Mouse (Mus musculus): ENCODE measurements around the gene Hist2h2aa2. TPM values are rescaled to one million over a fixed set of nuclear protein-coding genes. Genes with fewer than 3 reads are reported as not detected.
"Not testable (repeated sequence)": the region's sequence is repeated elsewhere in the genome, so short reads cannot be mapped to it uniquely, and the experiment has no call there.

The Hist2h2aa2 gene
- polyA plus RNA-seq, 1 experiment: 1,036 TPM

DNA sequence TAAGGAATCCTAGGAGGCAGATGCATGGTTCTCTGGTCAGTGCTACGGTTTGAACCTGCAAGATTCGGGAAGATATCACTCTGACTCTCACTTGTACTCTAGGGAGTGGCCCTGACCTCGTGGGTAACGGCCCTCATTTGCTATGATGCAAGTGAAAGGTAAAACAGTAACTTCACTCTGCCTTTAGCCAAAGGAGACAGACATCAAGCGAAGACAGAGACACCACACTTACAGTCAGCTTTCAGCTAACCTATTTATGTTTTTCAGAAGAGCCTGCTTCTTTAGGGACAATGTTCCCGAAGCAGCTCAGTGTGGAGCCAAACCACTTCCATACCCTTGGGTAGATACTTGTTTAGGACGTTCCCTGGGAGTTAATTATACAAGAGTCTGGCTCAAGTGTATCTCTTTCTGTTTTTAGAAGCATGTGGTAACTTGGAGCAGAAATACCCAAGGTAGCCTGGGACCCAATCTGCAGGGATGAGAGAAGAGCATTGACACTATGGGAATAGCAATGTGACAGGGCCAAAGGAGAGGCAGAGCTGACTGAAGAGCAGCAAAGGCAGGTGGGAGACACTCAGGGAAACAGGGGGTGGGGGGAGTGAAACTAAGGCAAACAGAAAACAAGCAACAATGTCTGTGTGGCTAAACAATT, 4.0 kb upstream of the Hist2h2aa2 start:
- no peak for TF ChIP-seq FLI1 (IDR thresholded peaks at IDR 0.05; ENCODE audit: low read length)
- TF ChIP-seq GATA1 (IDR thresholded peaks at IDR 0.05; ENCODE audit: borderline replicate concordance, low read length): no peak
- peaks cover 7% of the 10 kb centered on the region for H3K36me3 ChIP-seq (replicated peaks; ENCODE audit: low read length)
- H3K4me1 ChIP-seq: peaks cover 52% of the 10 kb centered on the region
- H3K4me3 ChIP-seq (replicated peaks): peak overlapping the region; percentile 94
- H3K27me3 ChIP-seq (replicated peaks): no peaks in the 10 kb centered on the region
- H3K9me3 ChIP-seq: no peaks in the 10 kb centered on the region

DNA sequence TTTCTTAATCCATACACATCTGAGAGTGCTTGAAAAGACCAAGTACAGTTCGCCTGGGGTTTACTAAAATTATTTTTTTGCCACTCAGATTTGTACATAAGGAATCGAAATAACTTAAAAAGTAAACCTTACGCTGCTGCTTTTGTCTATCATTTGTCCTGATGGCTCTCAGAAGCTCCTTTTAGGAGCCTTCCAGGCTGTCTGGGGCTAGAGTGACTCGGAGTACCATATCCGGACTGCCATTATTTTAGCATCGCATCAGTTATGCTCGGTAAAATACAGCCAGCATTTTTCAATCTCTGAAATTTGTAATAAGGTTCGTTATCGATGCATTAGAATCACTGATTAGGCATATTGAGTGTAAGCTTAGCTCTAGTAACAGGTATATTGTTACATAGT, 722 bp upstream of the Hist2h2aa2 start:
- H3K9me3 ChIP-seq: no peaks in the 10 kb centered on the region
- no peaks in the 10 kb centered on the region for H3K27me3 ChIP-seq (replicated peaks)
- H3K36me3 ChIP-seq (replicated peaks; ENCODE audit: low read length): peaks cover 7% of the 10 kb centered on the region
- H3K4me1 ChIP-seq: peaks cover 56% of the 10 kb centered on the region
- TF ChIP-seq FLI1 (IDR thresholded peaks at IDR 0.05; ENCODE audit: low read length) (no peak), GATA1 (IDR thresholded peaks at IDR 0.05; ENCODE audit: borderline replicate concordance, low read length) (no peak)
- peak overlapping the region; percentile 86 for H3K4me3 ChIP-seq (replicated peaks)

DNA sequence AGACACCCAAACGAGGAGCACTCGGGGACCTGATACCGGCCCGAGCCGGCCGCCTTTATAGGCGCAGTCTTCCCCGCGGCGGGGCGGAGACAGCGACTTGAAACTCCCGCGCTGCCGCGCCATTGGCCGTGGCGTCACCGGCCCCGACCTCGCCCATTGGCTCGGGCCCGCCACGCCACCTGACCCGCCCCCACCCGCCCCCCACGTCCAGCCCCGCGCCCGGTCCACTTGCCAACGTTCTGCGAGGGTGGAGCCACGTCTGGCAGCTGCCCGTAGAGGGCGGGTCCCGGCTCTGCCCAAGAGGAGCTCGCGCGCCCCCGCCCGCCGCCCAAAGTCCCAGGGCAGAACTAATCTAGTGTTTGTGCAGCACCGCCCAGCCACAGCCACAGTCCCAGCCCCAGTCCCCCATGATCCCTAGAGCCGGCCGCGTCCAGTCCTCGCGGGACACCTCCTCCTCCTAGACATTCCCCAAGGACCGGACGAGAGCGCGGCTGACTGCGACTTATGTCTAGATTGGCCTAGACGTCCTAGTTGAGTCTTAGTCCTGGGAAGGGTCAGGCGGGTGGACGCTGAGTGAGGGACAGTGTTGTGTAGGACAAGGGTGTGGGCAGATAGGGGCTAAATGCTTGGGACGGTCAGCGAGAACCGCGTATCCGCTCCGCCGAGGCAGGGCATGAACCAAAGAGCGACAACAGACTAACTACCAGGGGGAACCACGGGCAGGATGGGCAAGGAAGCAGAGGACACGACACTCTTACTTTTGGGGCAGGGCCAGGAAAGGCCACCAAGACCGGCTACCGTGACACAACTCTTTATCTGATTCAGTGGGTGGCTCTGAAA, 902 bp downstream of the Hist2h2aa2 start, which contains the start of gene Hist2h3c2:
Hist2h3c2 (minus strand) TSS at position 174 of the 840 bp plus-strand sequence.
- H3K27me3 ChIP-seq (replicated peaks); H3K36me3 ChIP-seq (replicated peaks; ENCODE audit: low read length); H3K9me3 ChIP-seq: not testable (repeated sequence)
- peak within 1 kb of the TSS; percentile 91 for H3K4me3 ChIP-seq (replicated peaks)
- H3K4me1 ChIP-seq: peaks cover 55% of the 10 kb centered on the region

DNA sequence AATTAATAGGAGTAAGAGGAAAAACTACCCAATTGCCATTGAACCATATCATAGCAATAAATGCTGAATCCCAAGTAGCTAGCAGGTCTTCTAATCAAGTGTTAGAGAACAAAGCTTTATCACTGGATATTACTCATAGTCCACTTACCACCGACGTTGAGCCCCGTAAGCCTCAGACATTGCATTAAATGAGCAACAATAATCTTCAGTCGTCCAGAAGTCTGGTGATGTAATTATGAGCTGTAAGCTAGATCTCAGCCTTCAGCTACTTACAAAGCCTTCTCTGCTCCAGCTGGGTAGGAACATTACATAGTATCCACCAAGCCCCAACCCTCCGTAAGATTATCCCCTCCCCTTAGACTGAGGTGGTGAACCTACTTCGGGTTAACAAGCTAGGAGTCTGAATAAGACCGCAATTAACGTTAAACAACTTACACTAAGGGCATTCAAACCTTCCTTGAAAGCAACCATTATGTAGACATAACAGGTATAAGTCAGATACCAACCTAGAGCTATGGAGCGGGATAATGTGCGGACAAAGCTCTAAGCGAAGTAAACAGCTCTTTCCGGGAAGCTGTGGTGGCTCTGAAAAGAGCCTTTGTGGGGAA, 2.1 kb downstream of the Hist2h2aa2 start:
- no peak for TF ChIP-seq FLI1 (IDR thresholded peaks at IDR 0.05; ENCODE audit: low read length)
- Histone ChIP-seq H3K9me3 (no peaks in the 10 kb centered on the region), H3K36me3 (replicated peaks; ENCODE audit: low read length) (peaks cover 7% of the 10 kb centered on the region), H3K4me3 (replicated peaks) (peak overlapping the region; percentile 91), H3K27me3 (replicated peaks) (no peaks in the 10 kb centered on the region), H3K4me1 (peaks cover 44% of the 10 kb centered on the region)

DNA sequence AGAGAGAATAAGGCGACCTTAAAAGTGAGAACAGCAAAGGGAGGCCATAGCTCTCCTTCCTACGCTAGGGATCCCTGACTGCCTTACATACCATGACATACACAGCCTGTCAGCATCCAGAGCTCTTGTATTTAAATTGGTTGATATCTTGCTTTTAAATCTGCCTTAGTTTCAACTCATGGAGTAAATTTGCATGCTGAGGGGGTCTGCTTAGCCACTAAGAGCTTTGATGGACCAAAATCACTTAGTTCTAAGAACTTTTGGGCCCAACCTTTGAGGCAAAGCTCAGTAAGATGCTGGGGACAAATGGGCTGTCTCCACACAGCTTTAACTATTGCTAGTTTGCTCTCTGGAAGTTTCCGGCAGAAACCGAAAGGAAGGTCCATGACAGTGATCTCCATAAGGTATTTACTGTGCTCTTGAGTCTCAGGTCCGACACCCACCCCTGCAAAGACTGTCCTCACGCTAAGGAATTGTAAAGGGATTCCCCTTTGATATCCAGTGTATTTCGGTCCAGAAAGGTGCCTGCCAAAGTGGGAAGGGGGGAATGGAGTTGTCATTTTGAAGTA, 2.7 kb downstream of the Hist2h2aa2 start:
- no peak for TF ChIP-seq GATA1 (IDR thresholded peaks at IDR 0.05; ENCODE audit: borderline replicate concordance, low read length)
- no peak for TF ChIP-seq FLI1 (IDR thresholded peaks at IDR 0.05; ENCODE audit: low read length)
- H3K36me3 ChIP-seq (replicated peaks; ENCODE audit: low read length): peaks cover 6% of the 10 kb centered on the region
- H3K4me1 ChIP-seq: peaks cover 42% of the 10 kb centered on the region
- no peaks in the 10 kb centered on the region for H3K27me3 ChIP-seq (replicated peaks)
- peak overlapping the region; percentile 91 for H3K4me3 ChIP-seq (replicated peaks)
- no peaks in the 10 kb centered on the region for H3K9me3 ChIP-seq

DNA sequence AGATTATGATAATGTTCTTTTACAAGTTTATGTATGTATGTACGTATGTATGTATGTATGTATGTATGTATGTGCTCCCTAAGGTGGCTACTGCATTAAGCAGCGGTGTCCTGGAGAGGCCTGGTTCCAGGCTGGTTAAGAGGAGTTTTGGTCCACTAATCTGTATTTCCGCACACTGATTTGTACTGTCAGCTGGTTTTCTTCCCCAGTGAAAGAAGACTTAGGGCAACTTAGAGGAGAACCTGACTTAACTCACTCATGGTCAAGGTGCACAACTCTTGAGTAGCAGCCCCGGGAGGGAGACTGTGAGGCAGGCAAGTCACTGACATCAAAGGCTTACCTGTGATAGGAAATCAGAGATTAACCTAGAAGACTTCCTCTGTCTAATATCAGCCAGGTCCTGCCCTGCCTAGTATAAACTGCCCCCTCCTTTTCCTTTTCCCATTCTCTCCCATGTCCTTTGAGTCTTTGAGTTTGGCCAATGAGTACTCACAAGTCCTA, 3.2 kb downstream of the Hist2h2aa2 start:
- H3K27me3 ChIP-seq (replicated peaks): no peaks in the 10 kb centered on the region
- no peaks in the 10 kb centered on the region for H3K9me3 ChIP-seq
- peak overlapping the region; percentile 91 for H3K4me3 ChIP-seq (replicated peaks)
- no peak for TF ChIP-seq FLI1 (IDR thresholded peaks at IDR 0.05; ENCODE audit: low read length)
- TF ChIP-seq GATA1 (IDR thresholded peaks at IDR 0.05; ENCODE audit: borderline replicate concordance, low read length): no peak
- peaks cover 2% of the 10 kb centered on the region for H3K36me3 ChIP-seq (replicated peaks; ENCODE audit: low read length)
- H3K4me1 ChIP-seq: peaks cover 38% of the 10 kb centered on the region

DNA sequence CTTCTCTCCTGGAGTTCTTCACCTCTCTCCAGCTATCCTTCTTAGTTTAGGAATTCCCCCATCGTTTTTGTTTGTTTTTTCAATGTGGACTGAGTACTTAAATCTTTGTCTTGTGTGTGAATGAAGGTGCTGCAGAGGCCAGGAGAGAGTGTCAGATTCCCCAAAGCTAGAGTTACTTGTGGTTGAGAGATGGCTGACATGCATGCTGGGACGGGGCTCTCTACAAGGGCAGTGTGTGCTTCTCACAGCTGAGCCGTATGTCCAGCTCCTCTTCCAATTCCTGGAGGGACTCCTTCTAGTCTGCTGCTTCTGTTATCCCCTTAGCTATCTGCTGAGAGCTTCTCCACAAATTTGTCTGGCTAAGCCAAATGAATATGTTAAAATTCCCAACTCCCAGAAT, 4.2 kb downstream of the Hist2h2aa2 start:
- Histone ChIP-seq H3K9me3 (no peaks in the 10 kb centered on the region), H3K4me1 (peaks cover 39% of the 10 kb centered on the region), H3K27me3 (replicated peaks) (no peaks in the 10 kb centered on the region), H3K4me3 (replicated peaks) (peak overlapping the region; percentile 69), H3K36me3 (replicated peaks; ENCODE audit: low read length) (no peaks in the 10 kb centered on the region)
- no peak for TF ChIP-seq FLI1 (IDR thresholded peaks at IDR 0.05; ENCODE audit: low read length)
- TF ChIP-seq GATA1 (IDR thresholded peaks at IDR 0.05; ENCODE audit: borderline replicate concordance, low read length): no peak

DNA sequence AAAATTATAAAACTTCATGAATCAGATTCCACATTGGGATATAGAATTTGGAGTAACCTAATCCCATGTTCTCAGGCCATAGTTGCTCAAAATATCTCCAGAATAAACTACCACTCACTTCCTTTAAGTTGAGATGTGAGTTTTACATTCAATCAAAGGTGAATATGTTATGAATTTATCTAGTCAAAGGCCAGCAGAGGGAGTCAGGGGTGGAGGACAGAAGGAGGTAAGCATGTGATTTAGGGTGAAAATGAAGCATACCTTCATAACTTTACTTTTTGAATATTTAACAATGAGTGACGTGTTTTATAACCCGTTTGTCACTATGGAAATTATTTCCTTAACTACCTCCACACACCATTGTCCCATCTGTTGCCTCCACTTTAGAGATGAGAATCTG, 5.2 kb downstream of the Hist2h2aa2 start:
- no peak overlapping the region for H3K4me3 ChIP-seq (replicated peaks)
- H3K27me3 ChIP-seq (replicated peaks): no peaks in the 10 kb centered on the region
- H3K36me3 ChIP-seq (replicated peaks; ENCODE audit: low read length): no peaks in the 10 kb centered on the region
- H3K9me3 ChIP-seq: no peaks in the 10 kb centered on the region
- peaks cover 44% of the 10 kb centered on the region for H3K4me1 ChIP-seq
- TF ChIP-seq FLI1 (IDR thresholded peaks at IDR 0.05; ENCODE audit: low read length) (no peak), GATA1 (IDR thresholded peaks at IDR 0.05; ENCODE audit: borderline replicate concordance, low read length) (no peak)

DNA sequence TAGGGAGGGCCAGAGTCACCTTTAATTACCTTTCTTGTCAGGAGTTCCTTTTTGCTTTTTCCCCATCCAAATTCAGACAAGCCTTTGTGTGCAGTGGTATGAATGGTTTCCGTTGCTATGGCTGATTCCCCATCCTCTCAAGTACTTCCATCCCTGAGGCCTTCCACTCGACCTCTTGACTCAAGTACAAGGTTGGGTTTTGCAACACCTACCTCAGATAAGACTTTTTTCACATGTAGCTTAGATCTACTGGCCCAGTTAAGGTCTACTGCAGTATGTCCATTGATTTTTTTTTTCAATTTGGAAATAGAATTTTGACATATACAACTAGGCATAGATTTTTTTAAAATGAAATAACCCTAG, 8.3 kb downstream of the Hist2h2aa2 start:
- no peaks in the 10 kb centered on the region for H3K36me3 ChIP-seq (replicated peaks; ENCODE audit: low read length)
- H3K4me1 ChIP-seq: peaks cover 50% of the 10 kb centered on the region
- TF ChIP-seq FLI1 (IDR thresholded peaks at IDR 0.05; ENCODE audit: low read length) (no peak), GATA1 (IDR thresholded peaks at IDR 0.05; ENCODE audit: borderline replicate concordance, low read length) (no peak)

More for the DNA sequence above, 8.3 kb downstream of the Hist2h2aa2 start:
- Histone ChIP-seq H3K27me3 (replicated peaks) (no peaks in the 10 kb centered on the region), H3K4me3 (replicated peaks) (no peak overlapping the region), H3K9me3 (no peaks in the 10 kb centered on the region)
